Mouse (Mus musculus): ENCODE data around the gene Ppcs. TPM values are rescaled to one million over a fixed set of nuclear protein-coding genes. Genes with fewer than 3 reads are reported as not detected.

Ppcs gene
- polyA plus RNA-seq, 1 experiment: 5.3 TPM

DNA sequence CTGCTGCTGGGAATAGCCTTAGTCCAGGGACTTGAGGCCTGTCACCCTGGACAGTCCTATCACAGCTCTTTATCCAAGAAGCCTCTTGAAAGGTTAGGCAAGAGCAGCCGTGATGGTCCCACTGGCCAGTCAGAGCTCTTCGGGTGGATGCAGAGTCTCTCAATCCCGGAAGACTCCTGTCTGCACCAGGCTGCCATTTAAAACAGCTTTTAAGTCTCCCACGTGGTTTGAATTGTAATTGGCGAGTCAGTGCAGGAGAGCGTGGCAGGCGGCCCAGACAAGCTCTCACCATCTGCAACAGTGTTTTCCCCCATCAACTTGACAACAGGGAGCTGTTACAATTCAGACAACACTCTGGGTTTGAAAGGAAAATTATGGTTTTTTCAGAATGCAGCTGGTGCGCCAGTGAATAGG is 38.5 kb upstream of the Ppcs start:
- H3K27ac ChIP-seq (ENCODE audit: control insufficient read depth, insufficient read depth, low read depth, low read length): no peak overlapping the region
- TF ChIP-seq POLR2A (IDR thresholded peaks at IDR 0.05; ENCODE audit: control insufficient read depth, low read depth, low read length) (no peak), CTCF (IDR thresholded peaks at IDR 0.05; ENCODE audit: control insufficient read depth, insufficient read depth, insufficient replicate concordance, low read depth, low read length) (no peak)
- no peaks in the 10 kb centered on the region for H3K36me3 ChIP-seq (ENCODE audit: control insufficient read depth, insufficient read depth, low read length)
- no peaks in the 10 kb centered on the region for H3K27me3 ChIP-seq (ENCODE audit: control insufficient read depth, insufficient read depth, low read length)
- no peak overlapping the region for H3K4me3 ChIP-seq (ENCODE audit: control insufficient read depth, low read depth, low read length)
- peaks cover 4% of the 10 kb centered on the region for H3K4me1 ChIP-seq (ENCODE audit: control insufficient read depth, insufficient read depth, low read length)

DNA sequence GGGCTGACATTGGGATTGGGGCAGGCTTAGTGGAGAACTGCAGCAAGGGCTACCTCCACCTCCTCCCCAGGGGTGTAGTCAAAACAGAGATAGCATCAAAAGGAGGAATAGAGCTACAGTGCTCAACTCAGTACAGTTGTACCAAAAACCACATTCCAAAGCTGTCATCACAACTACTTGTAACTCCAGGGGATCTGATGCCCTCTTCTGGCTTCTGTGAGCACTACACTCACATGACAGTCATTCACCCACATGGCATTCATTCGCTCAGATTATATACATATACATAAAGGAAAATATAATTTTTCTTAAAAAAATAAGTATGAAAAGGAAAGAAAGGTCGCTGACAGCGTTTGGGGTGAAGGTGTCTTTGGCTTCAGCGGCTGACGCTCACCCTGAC is 38.1 kb upstream of the Ppcs start:
- Histone ChIP-seq H3K36me3 (ENCODE audit: control insufficient read depth, insufficient read depth, low read length) (no peaks in the 10 kb centered on the region), H3K27ac (ENCODE audit: control insufficient read depth, insufficient read depth, low read depth, low read length) (no peak overlapping the region), H3K27me3 (ENCODE audit: control insufficient read depth, insufficient read depth, low read length) (no peaks in the 10 kb centered on the region), H3K4me3 (ENCODE audit: control insufficient read depth, low read depth, low read length) (no peak overlapping the region), H3K4me1 (ENCODE audit: control insufficient read depth, insufficient read depth, low read length) (peaks cover 4% of the 10 kb centered on the region)
- TF ChIP-seq POLR2A (IDR thresholded peaks at IDR 0.05; ENCODE audit: control insufficient read depth, low read depth, low read length): no peak
- TF ChIP-seq CTCF (IDR thresholded peaks at IDR 0.05; ENCODE audit: control insufficient read depth, insufficient read depth, insufficient replicate concordance, low read depth, low read length): no peak

DNA sequence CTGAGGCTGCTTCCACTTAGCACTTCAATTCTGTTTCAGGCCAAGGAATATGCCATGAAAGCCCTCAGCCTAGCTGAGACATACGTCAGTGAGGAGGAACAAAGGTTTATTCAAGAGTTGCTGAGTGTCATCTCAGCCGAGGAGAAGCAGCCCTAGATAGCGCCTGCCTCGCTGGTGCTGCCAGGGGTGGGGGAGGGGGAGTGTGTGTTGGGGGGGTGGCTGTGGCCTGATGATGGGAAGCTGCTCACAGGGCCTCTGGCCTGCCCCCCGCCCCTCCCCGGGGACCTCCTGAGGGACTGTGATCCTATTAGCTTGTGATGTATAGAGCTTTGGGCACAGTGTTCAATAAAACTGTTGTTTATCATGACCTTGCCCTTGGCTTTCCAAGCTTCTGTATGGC is 31.3 kb upstream of the Ppcs start:
- no peaks in the 10 kb centered on the region for H3K36me3 ChIP-seq (ENCODE audit: control insufficient read depth, insufficient read depth, low read length)
- H3K27me3 ChIP-seq (ENCODE audit: control insufficient read depth, insufficient read depth, low read length): no peaks in the 10 kb centered on the region
- no peak overlapping the region for H3K27ac ChIP-seq (ENCODE audit: control insufficient read depth, insufficient read depth, low read depth, low read length)
- no peak overlapping the region for H3K4me3 ChIP-seq (ENCODE audit: control insufficient read depth, low read depth, low read length)
- H3K4me1 ChIP-seq (ENCODE audit: control insufficient read depth, insufficient read depth, low read length): no peaks in the 10 kb centered on the region; the same call in 1 of the 2 replicates
- TF ChIP-seq POLR2A (IDR thresholded peaks at IDR 0.05; ENCODE audit: control insufficient read depth, low read depth, low read length) (no peak), CTCF (IDR thresholded peaks at IDR 0.05; ENCODE audit: control insufficient read depth, insufficient read depth, insufficient replicate concordance, low read depth, low read length) (no peak)

DNA sequence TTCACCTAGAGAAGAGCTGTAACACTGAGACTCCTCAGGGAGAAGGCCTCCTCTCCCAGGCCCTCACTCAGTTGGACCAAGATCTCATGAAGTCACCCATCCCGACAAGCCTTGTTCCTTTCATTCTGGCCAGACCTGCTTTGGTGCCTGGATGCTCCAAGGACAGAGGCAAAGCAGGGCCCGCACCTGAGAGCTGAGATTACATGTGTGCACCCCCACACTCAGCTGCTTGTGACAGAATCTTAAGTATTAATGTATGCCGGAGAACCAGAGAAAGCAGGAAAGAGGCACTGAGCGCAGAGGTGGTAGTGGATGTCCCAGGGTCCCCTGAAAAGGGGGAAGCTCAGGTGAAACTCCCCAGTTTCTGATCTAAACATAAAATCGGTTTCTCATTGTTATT is 30.9 kb upstream of the Ppcs start:
- TF ChIP-seq POLR2A (IDR thresholded peaks at IDR 0.05; ENCODE audit: control insufficient read depth, low read depth, low read length): no peak
- TF ChIP-seq CTCF (IDR thresholded peaks at IDR 0.05; ENCODE audit: control insufficient read depth, insufficient read depth, insufficient replicate concordance, low read depth, low read length): no peak
- H3K27me3 ChIP-seq (ENCODE audit: control insufficient read depth, insufficient read depth, low read length): no peaks in the 10 kb centered on the region
- no peak overlapping the region for H3K4me3 ChIP-seq (ENCODE audit: control insufficient read depth, low read depth, low read length)
- H3K4me1 ChIP-seq (ENCODE audit: control insufficient read depth, insufficient read depth, low read length): no peaks in the 10 kb centered on the region; the same call in 1 of the 2 replicates
- no peak overlapping the region for H3K27ac ChIP-seq (ENCODE audit: control insufficient read depth, insufficient read depth, low read depth, low read length)
- H3K36me3 ChIP-seq (ENCODE audit: control insufficient read depth, insufficient read depth, low read length): no peaks in the 10 kb centered on the region

DNA sequence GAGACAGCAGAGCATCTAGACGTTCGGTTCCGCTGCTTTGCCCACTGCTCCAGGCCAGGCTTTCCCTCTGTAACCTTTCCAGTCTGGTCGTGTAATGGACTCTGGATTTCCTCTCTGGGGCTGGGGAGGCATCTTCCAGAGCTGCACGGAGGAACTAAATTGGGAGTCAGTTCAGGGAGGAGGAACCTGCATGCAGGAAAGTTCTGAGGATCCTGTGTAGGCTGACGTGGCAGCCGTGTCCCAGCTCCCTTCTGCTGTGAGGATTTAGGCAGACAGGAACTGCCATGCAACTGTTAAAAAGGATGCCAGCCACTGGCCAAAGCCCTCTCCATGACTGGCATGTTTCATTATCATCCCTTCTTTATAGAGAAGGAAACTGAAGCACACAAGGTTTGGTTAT is 28.2 kb upstream of the Ppcs start:
- TF ChIP-seq CTCF (IDR thresholded peaks at IDR 0.05; ENCODE audit: control insufficient read depth, insufficient read depth, insufficient replicate concordance, low read depth, low read length): no peak
- TF ChIP-seq POLR2A (IDR thresholded peaks at IDR 0.05; ENCODE audit: control insufficient read depth, low read depth, low read length): no peak
- H3K27ac ChIP-seq (ENCODE audit: control insufficient read depth, insufficient read depth, low read depth, low read length): no peak overlapping the region
- no peak overlapping the region for H3K4me3 ChIP-seq (ENCODE audit: control insufficient read depth, low read depth, low read length)
- H3K4me1 ChIP-seq (ENCODE audit: control insufficient read depth, insufficient read depth, low read length): no peaks in the 10 kb centered on the region
- H3K27me3 ChIP-seq (ENCODE audit: control insufficient read depth, insufficient read depth, low read length): no peaks in the 10 kb centered on the region
- no peaks in the 10 kb centered on the region for H3K36me3 ChIP-seq (ENCODE audit: control insufficient read depth, insufficient read depth, low read length)

DNA sequence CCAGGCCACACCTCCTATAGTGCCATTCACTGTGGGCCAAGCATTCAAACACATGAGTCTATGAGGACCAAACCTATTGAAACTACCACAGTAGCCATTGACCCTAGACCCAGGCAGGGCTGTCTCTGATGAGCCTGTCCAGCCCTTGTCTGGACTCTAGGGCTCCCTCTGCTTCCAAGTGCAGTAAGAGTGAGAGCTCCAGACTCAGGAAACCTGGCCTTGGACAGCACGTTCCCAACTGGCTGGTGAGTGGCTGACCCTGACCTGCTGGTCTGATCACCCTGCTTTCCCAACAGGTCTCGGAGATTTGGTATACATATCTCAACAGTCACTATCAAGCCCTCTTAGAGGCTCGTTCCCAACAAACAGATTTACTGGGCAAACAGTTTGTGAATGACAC is 25.6 kb upstream of the Ppcs start:
- H3K36me3 ChIP-seq (ENCODE audit: control insufficient read depth, insufficient read depth, low read length): no peaks in the 10 kb centered on the region
- H3K27me3 ChIP-seq (ENCODE audit: control insufficient read depth, insufficient read depth, low read length): no peaks in the 10 kb centered on the region
- no peaks in the 10 kb centered on the region for H3K4me1 ChIP-seq (ENCODE audit: control insufficient read depth, insufficient read depth, low read length)
- no peak overlapping the region for H3K27ac ChIP-seq (ENCODE audit: control insufficient read depth, insufficient read depth, low read depth, low read length)
- TF ChIP-seq CTCF (IDR thresholded peaks at IDR 0.05; ENCODE audit: control insufficient read depth, insufficient read depth, insufficient replicate concordance, low read depth, low read length) (no peak), POLR2A (IDR thresholded peaks at IDR 0.05; ENCODE audit: control insufficient read depth, low read depth, low read length) (no peak)
- no peak overlapping the region for H3K4me3 ChIP-seq (ENCODE audit: control insufficient read depth, low read depth, low read length)

DNA sequence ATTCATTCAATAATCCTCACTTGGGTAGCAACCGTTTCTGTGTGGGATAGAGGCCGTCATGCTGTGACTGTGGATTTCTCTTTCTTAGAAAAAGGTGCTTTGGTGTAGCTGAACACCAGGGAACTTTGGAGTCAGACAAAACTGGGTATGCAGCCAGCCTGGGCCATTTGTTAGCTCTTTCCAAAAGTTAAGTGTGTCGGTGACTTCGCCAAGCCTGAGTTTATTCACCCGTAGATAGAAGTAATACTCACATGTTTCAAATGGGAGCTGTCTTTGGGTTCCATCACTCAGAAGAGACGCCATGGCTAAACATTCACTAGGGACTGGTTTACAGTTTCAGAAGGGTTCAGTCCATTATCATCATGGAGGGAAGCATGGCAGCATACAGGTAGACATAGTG is 25.0 kb upstream of the Ppcs start:
- H3K4me1 ChIP-seq (ENCODE audit: control insufficient read depth, insufficient read depth, low read length): no peaks in the 10 kb centered on the region
- no peak overlapping the region for H3K27ac ChIP-seq (ENCODE audit: control insufficient read depth, insufficient read depth, low read depth, low read length)
- H3K27me3 ChIP-seq (ENCODE audit: control insufficient read depth, insufficient read depth, low read length): no peaks in the 10 kb centered on the region
- no peak overlapping the region for H3K4me3 ChIP-seq (ENCODE audit: control insufficient read depth, low read depth, low read length)
- TF ChIP-seq POLR2A (IDR thresholded peaks at IDR 0.05; ENCODE audit: control insufficient read depth, low read depth, low read length): no peak
- no peak for TF ChIP-seq CTCF (IDR thresholded peaks at IDR 0.05; ENCODE audit: control insufficient read depth, insufficient read depth, insufficient replicate concordance, low read depth, low read length)
- H3K36me3 ChIP-seq (ENCODE audit: control insufficient read depth, insufficient read depth, low read length): no peaks in the 10 kb centered on the region

DNA sequence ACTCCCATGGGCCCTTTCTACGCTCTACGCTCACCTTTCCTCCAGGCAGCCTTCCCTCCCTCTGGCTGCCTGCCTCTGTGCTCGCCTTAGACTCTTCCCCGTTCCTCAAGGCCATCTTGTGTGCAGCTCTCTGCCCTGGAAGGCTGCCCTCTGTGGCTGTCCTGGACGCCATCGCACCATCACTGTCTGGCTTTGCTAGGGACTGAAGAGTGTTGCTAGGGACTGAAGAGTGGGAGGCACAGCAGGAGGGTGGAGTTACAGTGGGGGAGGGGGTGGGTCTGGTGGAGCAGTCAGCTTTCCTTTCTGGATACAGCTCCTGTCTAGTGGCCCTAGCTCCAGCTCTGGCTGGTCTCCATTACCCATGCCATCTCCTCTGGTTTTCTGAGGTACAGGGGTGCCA is 20.3 kb upstream of the Ppcs start:
- 0 out of 2 replicates have a peak overlapping the region, but pooled peaks have one; percentile 17 for H3K27ac ChIP-seq (ENCODE audit: control insufficient read depth, insufficient read depth, low read depth, low read length)
- TF ChIP-seq POLR2A (IDR thresholded peaks at IDR 0.05; ENCODE audit: control insufficient read depth, low read depth, low read length): peak; percentile 24; the same call in 1 of the 2 replicates
- TF ChIP-seq CTCF (IDR thresholded peaks at IDR 0.05; ENCODE audit: control insufficient read depth, insufficient read depth, insufficient replicate concordance, low read depth, low read length): peak; percentile 6; the same call in 1 of the 2 replicates
- H3K4me3 ChIP-seq (ENCODE audit: control insufficient read depth, low read depth, low read length): no peak overlapping the region

More for the DNA sequence above, 20.3 kb upstream of the Ppcs start:
- H3K36me3 ChIP-seq (ENCODE audit: control insufficient read depth, insufficient read depth, low read length): 0 out of 2 replicates have a peak, but pooled peaks cover 1% of the 10 kb centered on the region
- no peaks in the 10 kb centered on the region for H3K27me3 ChIP-seq (ENCODE audit: control insufficient read depth, insufficient read depth, low read length)
- no peaks in the 10 kb centered on the region for H3K4me1 ChIP-seq (ENCODE audit: control insufficient read depth, insufficient read depth, low read length)
